Mouse (Mus musculus) C2C12 (cell line): ENCODE measurements around the gene Hdac4. TPM values are rescaled to one million over a fixed set of nuclear protein-coding genes. Genes with fewer than 3 reads are reported as not detected.

Experiments used
- H3K27me3 ChIP-seq: one replicate; pipeline ENCODE4 v1.6.1; 2011; ENCODE audit not compliant: control insufficient read depth, insufficient read depth, insufficient read length
- H3K36me3 ChIP-seq: one replicate; pipeline ENCODE4 v1.6.1; 2011; ENCODE audit not compliant: control insufficient read depth, insufficient read depth
- H3K4me3 ChIP-seq: one replicate; pipeline ENCODE4 v1.5.1; 2011; ENCODE audit warnings: mild to moderate bottlenecking, control low read depth; ENCODE audit not compliant: poor library complexity, insufficient read depth, severe bottlenecking
- H3K79me2 ChIP-seq: one replicate; pipeline ENCODE4 v1.6.1; 2011; ENCODE audit not compliant: control insufficient read depth, insufficient read depth
- H3K79me3 ChIP-seq: one replicate; pipeline ENCODE4 v1.6.1; 2011; ENCODE audit warnings: low read depth, control low read depth
- H3ac ChIP-seq: one replicate; pipeline ENCODE3; 2011; ENCODE audit warnings: low read depth; ENCODE audit not compliant: control insufficient read depth, insufficient read length
- CEBPB ChIP-seq: IDR thresholded peaks from one replicate; pipeline ENCODE4 v1.6.1; 2011; ENCODE audit warnings: low read depth, mild to moderate bottlenecking, control low read depth, moderate library complexity
- CTCF ChIP-seq: IDR thresholded peaks from one replicate; pipeline ENCODE4 v1.5.1; 2011; ENCODE audit not compliant: control insufficient read depth, insufficient read depth, insufficient read length
- FOSL1 ChIP-seq: IDR thresholded peaks from one replicate; pipeline ENCODE4 v1.8.0; 2011; ENCODE audit warnings: mild to moderate bottlenecking, low read length; ENCODE audit not compliant: poor library complexity, insufficient read depth, severe bottlenecking
- MAX ChIP-seq: IDR thresholded peaks from one replicate; pipeline ENCODE4 v1.6.1; 2011; ENCODE audit warnings: mild to moderate bottlenecking, control low read depth
- MYOD1 ChIP-seq: IDR thresholded peaks from one replicate; pipeline ENCODE4 v1.6.1; 2011; ENCODE audit warnings: low read depth; ENCODE audit not compliant: control insufficient read depth, insufficient read length
- MYOG ChIP-seq: IDR thresholded peaks from one replicate; pipeline ENCODE4 v1.6.1; 2011; ENCODE audit not compliant: control insufficient read depth, insufficient read length; ENCODE audit errors: extremely low read depth
- USF1 ChIP-seq: IDR thresholded peaks from one replicate; pipeline ENCODE4 v1.6.1; 2011; ENCODE audit warnings: low read depth, mild to moderate bottlenecking, control low read depth, moderate library complexity
- polyA plus RNA-seq: library from polyadenylated mRNA; unstranded; fragments of >200 nt; fragmentation: generic; extraction: Trizol; gene quantifications from one replicate; pipeline ENCODE4 v1.2.1, GENCODE M21; 2012; ENCODE audit warnings: missing spikeins

The Hdac4 gene
- polyA plus RNA-seq, 1 experiment, result 9.6 TPM

DNA sequence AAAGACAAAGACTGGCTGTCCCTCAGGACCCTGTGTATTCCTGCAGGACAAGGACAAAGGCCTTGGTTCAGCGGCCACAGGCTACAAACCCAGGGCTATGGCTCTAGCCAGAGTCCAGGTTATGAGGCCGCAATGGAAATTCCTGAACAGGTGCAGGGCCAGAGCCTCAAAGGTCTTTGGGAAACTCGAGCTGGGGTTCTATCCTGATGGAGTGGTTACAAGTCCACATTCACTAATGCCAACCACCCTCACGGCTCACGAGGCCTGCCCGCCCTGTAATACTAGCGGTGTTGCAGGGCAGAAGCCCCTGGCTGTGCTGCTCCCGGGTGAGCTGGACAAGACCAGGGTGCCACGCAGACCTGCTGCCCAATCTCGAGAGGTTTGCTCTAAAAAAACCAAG lies 264.3 kb downstream of the Hdac4 start:
- no peaks in the 10 kb centered on the region for H3K27me3 ChIP-seq
- TF ChIP-seq MYOD1 (no peak), CEBPB (no peak), FOSL1 (no peak), MAX (no peak), MYOG (no peak), USF1 (no peak), CTCF (no peak)
- no peaks in the 10 kb centered on the region for H3K79me3 ChIP-seq
- H3K79me2 ChIP-seq, result no peaks in the 10 kb centered on the region
- H3K4me3 ChIP-seq, result no peak overlapping the region
- no peaks in the 10 kb centered on the region for H3K36me3 ChIP-seq
- H3ac ChIP-seq, result no peak overlapping the region

DNA sequence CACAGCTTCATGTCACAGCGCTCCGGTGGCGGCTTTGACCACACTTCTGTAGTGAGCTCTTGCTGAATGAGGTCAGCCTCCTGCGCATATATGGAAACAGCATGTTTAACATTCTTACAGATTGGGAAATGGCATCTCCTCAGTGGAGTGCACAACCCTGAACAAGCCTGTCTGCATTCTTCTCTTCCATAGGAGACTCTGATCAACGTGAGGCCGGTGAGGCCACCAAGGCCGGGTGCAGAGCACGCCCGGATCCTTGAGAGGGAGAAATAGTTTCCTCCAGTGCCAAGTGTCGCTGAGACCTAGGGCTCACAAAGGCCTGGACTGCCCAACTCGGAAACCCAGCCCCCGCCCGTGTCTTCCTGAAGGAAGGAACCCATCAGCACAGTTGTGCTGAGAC lies 266.4 kb downstream of the Hdac4 start:
- Histone ChIP-seq H3K36me3 (no peaks in the 10 kb centered on the region), H3K79me2 (no peaks in the 10 kb centered on the region), H3ac (no peak overlapping the region), H3K4me3 (no peak overlapping the region), H3K27me3 (no peaks in the 10 kb centered on the region), H3K79me3 (no peaks in the 10 kb centered on the region)
- TF ChIP-seq MYOD1, result no peak
- TF ChIP-seq CTCF, result no peak
- no peak for TF ChIP-seq MAX
- no peak for TF ChIP-seq USF1
- TF ChIP-seq MYOG, result no peak
- no peak for TF ChIP-seq FOSL1
- no peak for TF ChIP-seq CEBPB

GRCm38 (mm10) chr1:91927536-91928315 lies 267.8 kb downstream of the Hdac4 start:
- no peak overlapping the region for H3K4me3 ChIP-seq
- no peak overlapping the region for H3ac ChIP-seq
- H3K27me3 ChIP-seq, result no peaks in the 10 kb centered on the region
- no peaks in the 10 kb centered on the region for H3K79me3 ChIP-seq
- H3K36me3 ChIP-seq, result no peaks in the 10 kb centered on the region
- TF ChIP-seq FOSL1, result no peak
- TF ChIP-seq MAX, result no peak
- TF ChIP-seq CEBPB, result no peak
- no peak for TF ChIP-seq MYOD1
- TF ChIP-seq CTCF, result no peak
- no peak for TF ChIP-seq MYOG
- no peak for TF ChIP-seq USF1
- H3K79me2 ChIP-seq, result no peaks in the 10 kb centered on the region

DNA sequence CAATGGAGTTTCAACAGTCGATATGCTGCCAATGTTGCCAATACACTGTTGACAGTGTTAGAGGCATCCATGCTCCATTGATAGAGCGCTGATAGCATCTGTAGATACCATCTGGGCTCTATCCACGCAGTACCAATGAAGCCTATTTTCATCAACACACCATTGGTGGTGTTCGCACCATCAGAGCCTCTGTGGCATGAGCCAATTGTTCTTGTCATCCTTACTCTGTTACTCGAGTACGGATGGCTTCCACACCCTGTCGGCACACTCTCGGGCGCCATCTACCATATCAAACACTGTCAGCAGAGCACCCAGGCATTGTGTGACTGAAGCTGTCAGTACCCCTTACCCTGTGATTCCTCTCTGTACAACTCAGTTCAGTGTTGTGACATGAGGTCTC lies 271.9 kb downstream of the Hdac4 start:
- H3ac ChIP-seq, result no peak overlapping the region
- no peak overlapping the region for H3K4me3 ChIP-seq
- H3K79me3 ChIP-seq, result no peaks in the 10 kb centered on the region
- no peaks in the 10 kb centered on the region for H3K79me2 ChIP-seq
- TF ChIP-seq MAX (no peak), MYOD1 (no peak), CTCF (no peak), USF1 (no peak), MYOG (no peak), CEBPB (no peak), FOSL1 (no peak)
- no peaks in the 10 kb centered on the region for H3K27me3 ChIP-seq
- no peaks in the 10 kb centered on the region for H3K36me3 ChIP-seq

DNA sequence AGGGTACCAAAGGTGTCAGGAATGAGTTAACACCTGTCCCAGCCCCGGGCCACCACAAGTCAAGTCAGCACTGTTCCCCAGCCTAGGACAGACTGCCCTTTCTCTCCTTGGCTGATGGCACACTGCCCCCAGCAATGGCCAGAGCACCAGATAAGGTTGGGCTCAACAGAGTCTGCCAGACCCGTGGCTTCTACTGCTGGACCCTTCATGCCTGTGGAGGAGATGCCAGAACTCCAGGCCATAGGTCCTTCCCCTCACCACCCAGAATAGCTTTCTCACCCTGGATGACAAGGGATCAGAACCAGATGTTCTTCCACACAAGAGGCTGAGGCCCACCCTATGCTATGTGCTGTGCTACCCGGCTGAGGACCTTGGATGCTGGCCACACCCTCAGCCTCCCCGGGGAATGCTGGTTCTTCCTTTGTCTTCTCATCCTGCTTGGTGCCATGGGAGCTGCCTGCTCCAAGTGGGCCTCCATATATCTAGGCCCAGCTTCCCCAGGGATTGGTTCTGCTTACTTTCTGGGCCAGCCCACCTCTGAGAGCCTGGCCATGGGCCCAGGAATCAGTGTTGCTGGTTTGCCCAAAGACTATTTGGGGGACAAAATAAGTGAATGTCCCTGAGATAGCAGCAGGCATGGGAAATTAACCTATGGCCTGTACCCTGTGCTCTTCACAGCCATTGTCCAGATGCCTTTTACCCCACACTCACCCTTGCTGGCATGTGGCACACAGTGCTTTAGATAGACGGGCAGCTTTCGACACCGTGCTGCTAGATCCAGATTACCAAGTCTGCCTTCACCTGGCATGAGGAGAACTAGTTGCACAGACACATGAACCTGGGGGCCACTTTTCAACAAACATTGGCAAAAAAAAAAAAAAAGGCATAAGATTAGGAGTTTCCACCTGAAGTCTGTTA lies 273.0 kb downstream of the Hdac4 start:
- no peaks in the 10 kb centered on the region for H3K36me3 ChIP-seq
- H3K79me2 ChIP-seq, result no peaks in the 10 kb centered on the region
- H3K4me3 ChIP-seq, result no peak overlapping the region
- no peak overlapping the region for H3ac ChIP-seq
- H3K79me3 ChIP-seq, result no peaks in the 10 kb centered on the region
- TF ChIP-seq FOSL1 (no peak), MYOG (no peak), CTCF (no peak), MYOD1 (no peak), CEBPB (no peak), USF1 (no peak), MAX (no peak)
- H3K27me3 ChIP-seq, result no peaks in the 10 kb centered on the region
